Mouse (Mus musculus) heart, embryonic 10.5 days (tissue): ENCODE results near the gene Hspb11. TPM values are rescaled to one million over a fixed set of nuclear protein-coding genes. Genes with fewer than 3 reads are reported as not detected.

Experiments used
- polyA plus RNA-seq: library from polyadenylated mRNA; unstranded; fragments of >200 nt; fragmentation: Nextera tagmentation; extraction: Ambion mirVana; gene quantifications from 2 replicates; pipeline ENCODE4 v1.2.1, GENCODE M21; 2016

The Hspb11 gene
- polyA plus RNA-seq, 1 experiment from 2014 or later = 39.4 TPM

Other genes starting within 250 kb of the Hspb11 start
- gene Mrpl37, start 186.7 kb upstream of the Hspb11 start, polyA plus RNA-seq = 117 and 120 TPM in 2 replicates
- 5.1 and 7.3 TPM in 2 replicates for gene Cyb5rl, start 186.6 kb upstream of the Hspb11 start, polyA plus RNA-seq
- not detected in 2 replicates for gene Cdcp2, start 156.7 kb upstream of the Hspb11 start, polyA plus RNA-seq
- gene Tmem59, start 75.2 kb upstream of the Hspb11 start, polyA plus RNA-seq = 292 and 299 TPM in 2 replicates
- 17.8 and 21.3 TPM in 2 replicates for gene Tceanc2, start 74.5 kb upstream of the Hspb11 start, polyA plus RNA-seq
- not detected in 2 replicates for gene Ldlrad1, start 44.4 kb upstream of the Hspb11 start, polyA plus RNA-seq
- gene Lrrc42, start 61 bp upstream of the Hspb11 start, polyA plus RNA-seq = 81.7 and 86.6 TPM in 2 replicates
- gene Dio1, start 53.6 kb downstream of the Hspb11 start, polyA plus RNA-seq = not detected in 2 replicates
- 43.3 and 45.4 TPM in 2 replicates for gene Yipf1, start 60.8 kb downstream of the Hspb11 start, polyA plus RNA-seq
- gene Ndc1, start 114.2 kb downstream of the Hspb11 start, polyA plus RNA-seq = 38.1 and 39.3 TPM in 2 replicates
- 0.25 and 2.0 TPM in 2 replicates for gene Glis1, start 181.0 kb downstream of the Hspb11 start, polyA plus RNA-seq